Mouse (Mus musculus): ENCODE measurements around the gene Sprr2j-ps. TPM values are rescaled to one million over a fixed set of nuclear protein-coding genes. Genes with fewer than 3 reads are reported as not detected.

The Sprr2j-ps gene
- total and polyA plus RNA-seq, 2 experiments, result not detected

GRCm38 (mm10) chr3:92432282-92432681 is 14.4 kb downstream of the Sprr2j-ps start, which contains the start of gene Sprr2k:
Gene Sprr2k, plus strand, starts transcription at chr3:92432582.
- no peaks in the 10 kb centered on the region for H3K4me1 ChIP-seq (ENCODE audit: control insufficient read depth, insufficient read depth, low read length)
- no peaks in the 10 kb centered on the region for H3K36me3 ChIP-seq (ENCODE audit: control insufficient read depth, insufficient read depth, low read length)
- no peak for TF ChIP-seq CTCF (IDR thresholded peaks at IDR 0.05; ENCODE audit: low read depth, low read length)
- TF ChIP-seq POLR2A (IDR thresholded peaks at IDR 0.05; ENCODE audit: extremely low read depth, insufficient read depth, low read length), result no peak
- no peak within 1 kb of the TSS for H3K4me3 ChIP-seq (ENCODE audit: insufficient read depth, low read depth, low read length)
- H3K9ac ChIP-seq (ENCODE audit: low read depth, low read length), result no peak within 1 kb of the TSS
- WGBS, result 89% methylated on average over 2 of the region's 2 CpGs
- DNase-seq (ENCODE audit: extremely low read depth, low read depth, low spot score), result no peak
- H3K27me3 ChIP-seq (ENCODE audit: control insufficient read depth, insufficient read depth, low read length), result no peaks in the 10 kb centered on the region
- no peaks in the 10 kb centered on the region for H3K79me2 ChIP-seq (ENCODE audit: control insufficient read depth, insufficient read depth, low read length)
- H3K27ac ChIP-seq (replicated peaks; ENCODE audit: insufficient read depth, low read depth, low read length), result no peak within 1 kb of the TSS

DNA sequence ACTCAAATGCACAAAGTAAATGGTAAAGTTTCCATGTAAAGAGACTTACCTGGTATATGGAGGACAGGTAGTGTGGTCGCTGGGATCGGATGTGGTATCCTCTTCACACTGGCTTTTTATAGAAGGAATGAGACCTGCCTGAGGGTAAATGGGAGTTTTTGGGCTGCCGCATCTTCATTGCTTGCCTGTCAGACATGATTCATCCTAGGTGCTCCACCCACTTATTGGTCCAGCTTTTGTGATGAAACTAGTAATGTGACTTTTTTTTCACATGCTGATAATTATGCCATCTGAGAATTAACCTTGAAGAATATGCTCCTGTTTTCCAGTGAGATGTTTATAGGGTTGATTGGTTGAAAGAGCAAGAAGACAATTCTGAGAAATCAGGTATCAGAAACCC is 20.8 kb downstream of the Sprr2j-ps start, which contains the start of gene Sprr1b:
Gene Sprr1b, minus strand, starts transcription at position 101 of the 400 bp plus-strand sequence.
- Histone ChIP-seq H3K9ac (ENCODE audit: low read depth, low read length) (no peak within 1 kb of the TSS), H3K79me2 (ENCODE audit: control insufficient read depth, insufficient read depth, low read length) (no peaks in the 10 kb centered on the region), H3K27me3 (ENCODE audit: control insufficient read depth, insufficient read depth, low read length) (no peaks in the 10 kb centered on the region), H3K4me3 (ENCODE audit: insufficient read depth, low read depth, low read length) (no peak within 1 kb of the TSS), H3K27ac (replicated peaks; ENCODE audit: insufficient read depth, low read depth, low read length) (no peak within 1 kb of the TSS), H3K4me1 (ENCODE audit: control insufficient read depth, insufficient read depth, low read length) (no peaks in the 10 kb centered on the region), H3K36me3 (ENCODE audit: control insufficient read depth, insufficient read depth, low read length) (no peaks in the 10 kb centered on the region)
- DNase-seq (ENCODE audit: extremely low read depth, low read depth, low spot score), result no peak
- 100% methylated on average over 3 of the region's 3 CpGs for WGBS
- TF ChIP-seq CTCF (IDR thresholded peaks at IDR 0.05; ENCODE audit: low read depth, low read length) (no peak), POLR2A (IDR thresholded peaks at IDR 0.05; ENCODE audit: extremely low read depth, insufficient read depth, low read length) (no peak)

DNA sequence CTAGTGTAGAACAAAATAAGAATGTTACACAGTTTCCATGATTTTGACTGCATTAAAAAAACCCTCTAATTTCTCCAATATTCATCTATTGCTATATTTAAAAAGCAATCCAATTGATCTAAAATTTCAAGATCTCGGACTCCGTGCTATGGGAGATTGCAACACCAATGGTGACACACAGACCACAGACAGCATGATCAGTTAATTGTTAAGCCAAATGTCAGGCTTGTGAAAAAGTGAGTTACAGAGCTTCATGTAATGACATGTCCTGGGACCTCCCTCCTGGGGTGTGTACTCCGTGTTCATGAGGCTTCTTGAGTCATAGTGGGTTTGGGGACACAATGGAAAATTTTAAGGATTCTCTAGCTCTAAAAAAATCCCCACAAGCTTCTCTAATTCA is 22.3 kb downstream of the Sprr2j-ps start:
- no peaks in the 10 kb centered on the region for H3K36me3 ChIP-seq (ENCODE audit: control insufficient read depth, insufficient read depth, low read length)
- WGBS, result 31% methylated on average over 3 of the region's 3 CpGs

GRCm38 (mm10) chr3:92455151-92455550 is 37.3 kb downstream of the Sprr2j-ps start:
- 85% methylated on average over 5 of the region's 5 CpGs for WGBS
- no peak for TF ChIP-seq CTCF (IDR thresholded peaks at IDR 0.05; ENCODE audit: low read depth, low read length)
- TF ChIP-seq POLR2A (IDR thresholded peaks at IDR 0.05; ENCODE audit: extremely low read depth, insufficient read depth, low read length), result no peak
- Histone ChIP-seq H3K4me3 (ENCODE audit: insufficient read depth, low read depth, low read length) (no peak overlapping the region), H3K4me1 (ENCODE audit: control insufficient read depth, insufficient read depth, low read length) (no peaks in the 10 kb centered on the region), H3K27me3 (ENCODE audit: control insufficient read depth, insufficient read depth, low read length) (no peaks in the 10 kb centered on the region), H3K36me3 (ENCODE audit: control insufficient read depth, insufficient read depth, low read length) (no peaks in the 10 kb centered on the region), H3K79me2 (ENCODE audit: control insufficient read depth, insufficient read depth, low read length) (no peaks in the 10 kb centered on the region), H3K27ac (replicated peaks; ENCODE audit: insufficient read depth, low read depth, low read length) (no peak overlapping the region), H3K9ac (ENCODE audit: low read depth, low read length) (no peak overlapping the region)
- no peak for DNase-seq (ENCODE audit: extremely low read depth, low read depth, low spot score)

More for the DNA sequence above, 22.3 kb downstream of the Sprr2j-ps start:
- no peak overlapping the region for H3K27ac ChIP-seq (replicated peaks; ENCODE audit: insufficient read depth, low read depth, low read length)
- H3K4me1 ChIP-seq (ENCODE audit: control insufficient read depth, insufficient read depth, low read length), result no peaks in the 10 kb centered on the region
- TF ChIP-seq CTCF (IDR thresholded peaks at IDR 0.05; ENCODE audit: low read depth, low read length) (no peak), POLR2A (IDR thresholded peaks at IDR 0.05; ENCODE audit: extremely low read depth, insufficient read depth, low read length) (no peak)
- peak; percentile 69 for DNase-seq (ENCODE audit: extremely low read depth, low read depth, low spot score)
- no peaks in the 10 kb centered on the region for H3K79me2 ChIP-seq (ENCODE audit: control insufficient read depth, insufficient read depth, low read length)
- no peaks in the 10 kb centered on the region for H3K27me3 ChIP-seq (ENCODE audit: control insufficient read depth, insufficient read depth, low read length)
- no peak overlapping the region for H3K9ac ChIP-seq (ENCODE audit: low read depth, low read length)
- no peak overlapping the region for H3K4me3 ChIP-seq (ENCODE audit: insufficient read depth, low read depth, low read length)

DNA sequence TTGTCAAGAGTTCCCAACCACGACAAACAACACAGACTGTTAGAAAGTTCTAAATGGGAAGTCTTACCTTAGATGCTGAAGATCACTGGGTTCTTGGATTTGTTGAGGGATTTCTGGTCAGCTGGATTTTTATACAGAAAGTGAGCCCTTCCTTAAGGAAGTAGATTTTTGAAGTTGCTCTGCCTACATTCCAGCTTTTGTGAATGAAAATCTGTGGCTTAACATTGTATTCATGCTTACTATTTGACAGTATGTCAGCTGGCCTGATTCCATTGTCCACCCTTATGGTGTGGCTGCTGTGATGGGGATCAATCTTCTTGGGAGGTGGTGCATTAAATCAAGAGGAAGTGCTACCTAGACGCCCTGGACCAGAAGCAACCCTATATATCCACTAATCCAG is 40.7 kb downstream of the Sprr2j-ps start, which contains the start of gene Sprr3:
Gene Sprr3, minus strand, starts transcription at position 101 of the 400 bp plus-strand sequence.
- no peak for TF ChIP-seq POLR2A (IDR thresholded peaks at IDR 0.05; ENCODE audit: extremely low read depth, insufficient read depth, low read length)
- no peak for TF ChIP-seq CTCF (IDR thresholded peaks at IDR 0.05; ENCODE audit: low read depth, low read length)
- DNase-seq (ENCODE audit: extremely low read depth, low read depth, low spot score), result no peak
- H3K36me3 ChIP-seq (ENCODE audit: control insufficient read depth, insufficient read depth, low read length), result no peaks in the 10 kb centered on the region
- no peak within 1 kb of the TSS for H3K27ac ChIP-seq (replicated peaks; ENCODE audit: insufficient read depth, low read depth, low read length)
- no peak within 1 kb of the TSS for H3K9ac ChIP-seq (ENCODE audit: low read depth, low read length)
- no peak within 1 kb of the TSS for H3K4me3 ChIP-seq (ENCODE audit: insufficient read depth, low read depth, low read length)
- H3K4me1 ChIP-seq (ENCODE audit: control insufficient read depth, insufficient read depth, low read length), result no peaks in the 10 kb centered on the region
- no peaks in the 10 kb centered on the region for H3K79me2 ChIP-seq (ENCODE audit: control insufficient read depth, insufficient read depth, low read length)
- H3K27me3 ChIP-seq (ENCODE audit: control insufficient read depth, insufficient read depth, low read length), result no peaks in the 10 kb centered on the region
- WGBS, result 64% methylated on average over 2 of the region's 2 CpGs

DNA sequence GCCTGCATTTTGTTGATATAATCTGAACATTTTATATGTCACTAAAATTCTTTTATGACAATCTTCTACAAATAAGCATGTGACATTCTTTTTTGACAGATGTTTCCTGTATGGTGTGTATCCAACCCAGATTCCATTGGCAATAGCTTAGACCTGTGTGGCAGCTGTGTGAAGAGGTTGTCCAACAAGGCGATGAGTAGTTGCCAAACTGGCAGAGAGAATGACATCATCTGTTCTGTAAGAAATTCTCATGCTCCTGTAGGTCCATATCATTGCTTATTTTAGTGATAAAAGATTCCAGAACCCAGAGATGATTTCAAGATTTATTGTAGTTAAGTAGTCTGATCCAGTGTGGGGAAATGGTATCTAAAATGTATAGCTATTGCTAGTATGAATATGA is 48.7 kb downstream of the Sprr2j-ps start:
- TF ChIP-seq CTCF (IDR thresholded peaks at IDR 0.05; ENCODE audit: low read depth, low read length), result no peak
- no peak for TF ChIP-seq POLR2A (IDR thresholded peaks at IDR 0.05; ENCODE audit: extremely low read depth, insufficient read depth, low read length)
- H3K79me2 ChIP-seq (ENCODE audit: control insufficient read depth, insufficient read depth, low read length), result no peaks in the 10 kb centered on the region
- H3K36me3 ChIP-seq (ENCODE audit: control insufficient read depth, insufficient read depth, low read length), result no peaks in the 10 kb centered on the region
- no peak for DNase-seq (ENCODE audit: extremely low read depth, low read depth, low spot score)
- WGBS, result 84% methylated on average over 1 of the region's 1 CpGs
- H3K9ac ChIP-seq (ENCODE audit: low read depth, low read length), result no peak overlapping the region
- H3K4me1 ChIP-seq (ENCODE audit: control insufficient read depth, insufficient read depth, low read length), result no peaks in the 10 kb centered on the region
- H3K27ac ChIP-seq (replicated peaks; ENCODE audit: insufficient read depth, low read depth, low read length), result no peak overlapping the region
- H3K4me3 ChIP-seq (ENCODE audit: insufficient read depth, low read depth, low read length), result no peak overlapping the region
- no peaks in the 10 kb centered on the region for H3K27me3 ChIP-seq (ENCODE audit: control insufficient read depth, insufficient read depth, low read length)
